Mouse (Mus musculus) bone marrow macrophage, adult 2 months (primary cell): ENCODE results near the gene Col1a1.

Source experiments
- CTCF ChIP-seq: IDR thresholded peaks from 2 replicates; pipeline ENCODE4 v1.5.1; 2012; ENCODE audit warnings: low read depth, mild to moderate bottlenecking, low read length, moderate library complexity
- POLR2A ChIP-seq: IDR thresholded peaks from 2 replicates; pipeline ENCODE4 v1.6.1; 2012; ENCODE audit warnings: mild to moderate bottlenecking, low read depth, low read length, borderline replicate concordance

GRCm38 (mm10) chr11:94942282-94943023 is 6.4 kb downstream of the Col1a1 start:
- TF ChIP-seq CTCF (peak; percentile 23; the same call in 1 of the 2 replicates), POLR2A (no peak)
